Mouse (Mus musculus): ENCODE data around the gene Slc44a4. TPM values are rescaled to one million over a fixed set of nuclear protein-coding genes. Genes with fewer than 3 reads are reported as not detected.
A peak's percentile ranks its signal among the peaks of the same experiment; 100 is the strongest.

The Slc44a4 gene
- polyA plus RNA-seq, 2 experiments, result 0.09 TPM; not detected in 1

- DNase-seq (ENCODE audit: low spot score) (no peak), ATAC-seq (ENCODE audit: low FRiP score, low read depth) (no peak)
- H3K9me3 ChIP-seq (ENCODE audit: control insufficient read depth, low read length), result no peaks in the 10 kb centered on the region
- H3K4me1 ChIP-seq (ENCODE audit: control insufficient read depth, insufficient read depth, low read length), result no peaks in the 10 kb centered on the region; the same call in 1 of the 2 replicates
- no peaks in the 10 kb centered on the region for H3K27me3 ChIP-seq (ENCODE audit: control insufficient read depth, insufficient read depth, low read length)
- 83% methylated on average over 10 of the region's 10 CpGs for WGBS
- H3K9ac ChIP-seq (ENCODE audit: low read depth, low read length, severe bottlenecking), result no peak overlapping the region
- no peak overlapping the region for H3K4me3 ChIP-seq (replicated peaks; ENCODE audit: low read length)
- no peak for TF ChIP-seq POLR2A (IDR thresholded peaks at IDR 0.05; ENCODE audit: borderline replicate concordance, extremely low read depth, insufficient read depth, insufficient read length)
- no peak overlapping the region for H3K27ac ChIP-seq (replicated peaks; ENCODE audit: low read depth, low read length)
- peaks cover 81% of the 10 kb centered on the region for H3K36me3 ChIP-seq (ENCODE audit: control insufficient read depth, insufficient read depth, low read length)
- no peak overlapping the region for H3K4me2 ChIP-seq (replicated peaks; ENCODE audit: low read depth, low read length, severe bottlenecking)
These were observed 3.3 kb upstream of the Slc44a4 start for GRCm38 (mm10) chr17:34910982-34911381.

- Histone ChIP-seq H3K36me3 (ENCODE audit: control insufficient read depth, insufficient read depth, low read length) (peaks cover 71% of the 10 kb centered on the region), H3K27me3 (ENCODE audit: control insufficient read depth, insufficient read depth, low read length) (no peaks in the 10 kb centered on the region), H3K27ac (replicated peaks; ENCODE audit: low read depth, low read length) (no peak overlapping the region), H3K9ac (ENCODE audit: low read depth, low read length, severe bottlenecking) (no peak overlapping the region), H3K4me3 (replicated peaks; ENCODE audit: low read length) (no peak overlapping the region), H3K4me1 (ENCODE audit: control insufficient read depth, insufficient read depth, low read length) (no peaks in the 10 kb centered on the region; the same call in 1 of the 2 replicates), H3K4me2 (replicated peaks; ENCODE audit: low read depth, low read length, severe bottlenecking) (no peak overlapping the region), H3K9me3 (ENCODE audit: control insufficient read depth, low read length) (no peaks in the 10 kb centered on the region)
- no peak for TF ChIP-seq POLR2A (IDR thresholded peaks at IDR 0.05; ENCODE audit: borderline replicate concordance, extremely low read depth, insufficient read depth, insufficient read length)
- peak; percentile 32 for DNase-seq (ENCODE audit: low spot score)
- peak; percentile 32; the same call in 1 of the 2 replicates for ATAC-seq (ENCODE audit: low FRiP score, low read depth)
- 43% methylated on average over 5 of the region's 5 CpGs for WGBS
These were observed 2.3 kb upstream of the Slc44a4 start for GRCm38 (mm10) chr17:34911945-34912351.

- Histone ChIP-seq H3K4me1 (ENCODE audit: control insufficient read depth, insufficient read depth, low read length) (no peaks in the 10 kb centered on the region; the same call in 1 of the 2 replicates), H3K9me3 (ENCODE audit: control insufficient read depth, low read length) (no peaks in the 10 kb centered on the region), H3K27me3 (ENCODE audit: control insufficient read depth, insufficient read depth, low read length) (no peaks in the 10 kb centered on the region), H3K4me3 (replicated peaks; ENCODE audit: low read length) (no peak overlapping the region), H3K9ac (ENCODE audit: low read depth, low read length, severe bottlenecking) (0 out of 2 replicates have a peak overlapping the region, but pooled peaks have one; percentile 25), H3K36me3 (ENCODE audit: control insufficient read depth, insufficient read depth, low read length) (peaks cover 36% of the 10 kb centered on the region), H3K27ac (replicated peaks; ENCODE audit: low read depth, low read length) (no peak overlapping the region), H3K4me2 (replicated peaks; ENCODE audit: low read depth, low read length, severe bottlenecking) (no peak overlapping the region)
- no peak for TF ChIP-seq POLR2A (IDR thresholded peaks at IDR 0.05; ENCODE audit: borderline replicate concordance, extremely low read depth, insufficient read depth, insufficient read length)
- WGBS, result 13% methylated on average over 11 of the region's 11 CpGs
- peak; percentile 29 for DNase-seq (ENCODE audit: low spot score)
- no peak for ATAC-seq (ENCODE audit: low FRiP score, low read depth)
These were observed 1.2 kb downstream of the Slc44a4 start for GRCm38 (mm10) chr17:34915410-34915831.

GRCm38 (mm10) chr17:34916316-34916715, 2.0 kb downstream of the Slc44a4 start:
- Histone ChIP-seq H3K4me2 (replicated peaks; ENCODE audit: low read depth, low read length, severe bottlenecking) (no peak overlapping the region), H3K27ac (replicated peaks; ENCODE audit: low read depth, low read length) (no peak overlapping the region), H3K9ac (ENCODE audit: low read depth, low read length, severe bottlenecking) (no peak overlapping the region), H3K36me3 (ENCODE audit: control insufficient read depth, insufficient read depth, low read length) (peaks cover 28% of the 10 kb centered on the region), H3K9me3 (ENCODE audit: control insufficient read depth, low read length) (no peaks in the 10 kb centered on the region), H3K27me3 (ENCODE audit: control insufficient read depth, insufficient read depth, low read length) (no peaks in the 10 kb centered on the region), H3K4me3 (replicated peaks; ENCODE audit: low read length) (no peak overlapping the region), H3K4me1 (ENCODE audit: control insufficient read depth, insufficient read depth, low read length) (no peaks in the 10 kb centered on the region; the same call in 1 of the 2 replicates)
- DNase-seq (ENCODE audit: low spot score), result no peak
- no peak for TF ChIP-seq POLR2A (IDR thresholded peaks at IDR 0.05; ENCODE audit: borderline replicate concordance, extremely low read depth, insufficient read depth, insufficient read length)
- ATAC-seq (ENCODE audit: low FRiP score, low read depth), result no peak
- 76% methylated on average over 5 of the region's 5 CpGs for WGBS

GRCm38 (mm10) chr17:34917188-34917587, 2.9 kb downstream of the Slc44a4 start:
- Histone ChIP-seq H3K4me1 (ENCODE audit: control insufficient read depth, insufficient read depth, low read length) (no peaks in the 10 kb centered on the region; the same call in 1 of the 2 replicates), H3K36me3 (ENCODE audit: control insufficient read depth, insufficient read depth, low read length) (peaks cover 19% of the 10 kb centered on the region), H3K9me3 (ENCODE audit: control insufficient read depth, low read length) (no peaks in the 10 kb centered on the region), H3K27ac (replicated peaks; ENCODE audit: low read depth, low read length) (no peak overlapping the region), H3K9ac (ENCODE audit: low read depth, low read length, severe bottlenecking) (no peak overlapping the region), H3K27me3 (ENCODE audit: control insufficient read depth, insufficient read depth, low read length) (no peaks in the 10 kb centered on the region), H3K4me3 (replicated peaks; ENCODE audit: low read length) (no peak overlapping the region), H3K4me2 (replicated peaks; ENCODE audit: low read depth, low read length, severe bottlenecking) (no peak overlapping the region)
- TF ChIP-seq POLR2A (IDR thresholded peaks at IDR 0.05; ENCODE audit: borderline replicate concordance, extremely low read depth, insufficient read depth, insufficient read length), result no peak
- DNase-seq (ENCODE audit: low spot score), result no peak
- 77% methylated on average over 9 of the region's 9 CpGs for WGBS
- no peak for ATAC-seq (ENCODE audit: low FRiP score, low read depth)

Data from limb, embryonic 14.5 days (tissue).